In genomic region chr12:104347091-104347490, GRCm38 (mm10) we compare ENCODE assay signal across 26 mouse cellular contexts. TPM values are rescaled to one million over a fixed set of nuclear protein-coding genes. Genes with fewer than 3 reads are reported as not detected.
DNase-seq lines count a peak whose midpoint lies in the region; ATAC-seq and TF ChIP-seq lines count a peak whose summit lies in the region.
"Had no signal": no experiment of that assay in that cellular context is flagged by ENCODE, and none has a peak within 500 bp of the region (broad histone marks: within the 10 kb centered on the region; RNA-seq: fewer than 3 reads in every experiment).

No protein-coding gene starts in this region.

- H3K4me2 ChIP-seq in forebrain, embryonic 15.5 days (replicated peaks), result no peak overlapping the region
- no peak overlapping the region for H3K4me2 ChIP-seq in liver, embryonic 12.5 days

- no peak overlapping the region for H3K9ac ChIP-seq in forebrain, embryonic 15.5 days (replicated peaks)
- H3K9ac ChIP-seq in liver, adult 2 months (ENCODE audit: low read depth, low read length), result no peak overlapping the region
- H3K9ac ChIP-seq in liver, embryonic 12.5 days, result no peak overlapping the region

- no peaks in the 10 kb centered on the region for H3K27me3 ChIP-seq in forebrain, embryonic 10.5 days (ENCODE audit: poor library complexity, severe bottlenecking)
- no peaks in the 10 kb centered on the region for H3K27me3 ChIP-seq in forebrain, embryonic 15.5 days
- H3K27me3 ChIP-seq in liver, adult 2 months (ENCODE audit: control insufficient read depth, insufficient read depth, low read length), result no peaks in the 10 kb centered on the region
- no peaks in the 10 kb centered on the region for H3K27me3 ChIP-seq in liver, embryonic 12.5 days (replicated peaks)

- TF ChIP-seq CTCF in liver, adult 2 months (IDR thresholded peaks at IDR 0.05; ENCODE audit: low read depth, low read length), result no peak

- DNase-seq in forebrain, embryonic 10.5 days (ENCODE audit: extremely low spot score, low spot score), result peak; percentile 0
- peak; percentile 78 for DNase-seq in heart, adult 11 months
- no peak for DNase-seq in heart, postnatal 36 days
- DNase-seq in liver, adult 2 months (ENCODE audit: extremely low read depth, low read depth, low spot score), result peak; percentile 78
- DNase-seq: adrenal gland, adult 2 months; adrenal gland, adult 8-10 months; adrenal gland, postnatal 10 days; adrenal gland, postnatal 14 days; adrenal gland, postnatal 25 days; adrenal gland, postnatal 36 days; B cell, adult 2 months; cerebellum, adult 11 months; cerebellum, adult 11-12 months; cerebellum, adult 18-20 months had no signal

- ATAC-seq in forebrain, embryonic 15.5 days (replicated peaks), result no peak
- no peak for ATAC-seq in liver, embryonic 12.5 days
- ATAC-seq: activated CD4-positive, CD25-positive, alpha-beta regulatory T cell, adult 4 months; CD4-positive, CD25-positive, alpha-beta regulatory T cell, adult 4 months; Patski had no signal

- H3K27ac ChIP-seq in forebrain, embryonic 10.5 days, result no peak overlapping the region
- H3K27ac ChIP-seq in forebrain, embryonic 15.5 days (replicated peaks), result no peak overlapping the region
- H3K27ac ChIP-seq in liver, adult 2 months (replicated peaks; ENCODE audit: insufficient read depth, low read depth, low read length), result no peak overlapping the region; the same call in 1 of the 2 replicates
- H3K27ac ChIP-seq in liver, embryonic 12.5 days, result no peak overlapping the region

- H3K79me2 ChIP-seq in liver, adult 2 months (ENCODE audit: control insufficient read depth, insufficient read depth, low read length), result no peaks in the 10 kb centered on the region

- H3K36me3 ChIP-seq in forebrain, embryonic 10.5 days (replicated peaks), result no peaks in the 10 kb centered on the region
- no peaks in the 10 kb centered on the region for H3K36me3 ChIP-seq in forebrain, embryonic 15.5 days
- peaks cover 22% of the 10 kb centered on the region for H3K36me3 ChIP-seq in liver, adult 2 months (ENCODE audit: control insufficient read depth, insufficient read depth, low read length)
- H3K36me3 ChIP-seq in liver, embryonic 12.5 days, result no peaks in the 10 kb centered on the region
- H3K36me3 ChIP-seq: G1E had no signal

- no peaks in the 10 kb centered on the region for H3K9me3 ChIP-seq in forebrain, embryonic 10.5 days
- no peaks in the 10 kb centered on the region for H3K9me3 ChIP-seq in forebrain, embryonic 15.5 days
- H3K9me3 ChIP-seq in liver, embryonic 12.5 days (replicated peaks), result no peaks in the 10 kb centered on the region

- H3K4me3 ChIP-seq in forebrain, embryonic 10.5 days, result no peak overlapping the region
- no peak overlapping the region for H3K4me3 ChIP-seq in forebrain, embryonic 15.5 days
- H3K4me3 ChIP-seq in liver, adult 2 months (ENCODE audit: insufficient read depth, low read depth, low read length), result no peak overlapping the region
- no peak overlapping the region for H3K4me3 ChIP-seq in liver, embryonic 12.5 days

- H3K4me1 ChIP-seq in forebrain, embryonic 10.5 days, result no peaks in the 10 kb centered on the region
- H3K4me1 ChIP-seq in forebrain, embryonic 15.5 days, result no peaks in the 10 kb centered on the region
- H3K4me1 ChIP-seq in liver, adult 2 months (ENCODE audit: control insufficient read depth, insufficient read depth, low read length), result no peaks in the 10 kb centered on the region
- no peaks in the 10 kb centered on the region for H3K4me1 ChIP-seq in liver, embryonic 12.5 days

- intact Hi-C loops in heart, postnatal 36 days (cut with DNase I), result loop anchor here (5.0 kb wide), 1 partner anchor 70 kb away; no protein-coding TSS in a partner anchor

- WGBS in forebrain, embryonic 10.5 days, result 76% methylated on average over 2 of the region's 2 CpGs
- WGBS in forebrain, embryonic 15.5 days, result 80% methylated on average over 2 of the region's 2 CpGs
- WGBS in liver, adult 2 months, result 24% methylated on average over 2 of the region's 2 CpGs
- WGBS in liver, embryonic 12.5 days (ENCODE audit: insufficient replicate concordance), result 46% methylated on average over 2 of the region's 2 CpGs

- 0 out of 2 replicates have a peak, but pooled peaks have one; percentile 0 for TF ChIP-seq POLR2A in liver, adult 2 months (IDR thresholded peaks at IDR 0.05; ENCODE audit: extremely low read depth, insufficient read depth, low read length)

RNA-seq across cellular contexts. Expression of gene Serpina3k, which starts 8.8 kb away (rescaled TPM):
- not detected in 2 replicates for polyA plus RNA-seq in forebrain, embryonic 10.5 days (2016; fragmentation: Nextera tagmentation; extraction: Ambion mirVana)
- not detected in 2 replicates for polyA plus RNA-seq in forebrain, embryonic 15.5 days (2015; fragmentation: Nextera tagmentation; extraction: Ambion mirVana)
- total RNA-seq in heart, postnatal 36 days (2021), result not detected
- 10,536 and 14,457 TPM in 2 replicates for total RNA-seq in liver, adult 2 months (2014; rRNA removed)
- polyA plus RNA-seq in liver, adult 2 months (2012; rRNA removed), result 2,986 and 3,416 TPM in 2 replicates
- not detected in 2 replicates for polyA plus RNA-seq in liver, embryonic 12.5 days (2016; fragmentation: Nextera tagmentation; extraction: Ambion mirVana)
- total RNA-seq: CH12.LX, G1E, MEL had no signal
- polyA plus RNA-seq: activated CD4-positive, CD25-positive, alpha-beta regulatory T cell, adult 4 months; brain, embryonic 14.5 days; C2C12; CD4-positive, CD25-positive, alpha-beta regulatory T cell, adult 4 months; G1E; Patski had no signal

RNA-seq across cellular contexts. Expression of gene Serpina3m, which starts 8.8 kb away (rescaled TPM):
- not detected in 2 replicates for polyA plus RNA-seq in forebrain, embryonic 10.5 days (2016; fragmentation: Nextera tagmentation; extraction: Ambion mirVana)
- polyA plus RNA-seq in forebrain, embryonic 15.5 days (2015; fragmentation: Nextera tagmentation; extraction: Ambion mirVana), result not detected in 2 replicates
- total RNA-seq in heart, postnatal 36 days (2021), result not detected
- total RNA-seq in liver, adult 2 months (2014; rRNA removed), result 623 and 783 TPM in 2 replicates
- polyA plus RNA-seq in liver, adult 2 months (2012; rRNA removed), result 260 and 302 TPM in 2 replicates
- 0.10 TPM in 1 of 2 replicates, not detected in the other for polyA plus RNA-seq in liver, embryonic 12.5 days (2016; fragmentation: Nextera tagmentation; extraction: Ambion mirVana)
- total RNA-seq: CH12.LX, G1E, MEL had no signal
- polyA plus RNA-seq: activated CD4-positive, CD25-positive, alpha-beta regulatory T cell, adult 4 months; brain, embryonic 14.5 days; C2C12; CD4-positive, CD25-positive, alpha-beta regulatory T cell, adult 4 months; G1E had no signal

RNA-seq across cellular contexts. Expression of gene Serpina3j, which starts 32.7 kb away (rescaled TPM):
- not detected in 2 replicates for polyA plus RNA-seq in forebrain, embryonic 10.5 days (2016; fragmentation: Nextera tagmentation; extraction: Ambion mirVana)
- not detected in 2 replicates for polyA plus RNA-seq in forebrain, embryonic 15.5 days (2015; fragmentation: Nextera tagmentation; extraction: Ambion mirVana)
- total RNA-seq in heart, postnatal 36 days (2021), result not detected
- total RNA-seq in liver, adult 2 months (2014; rRNA removed), result not detected in 2 replicates
- polyA plus RNA-seq in liver, adult 2 months (2012; rRNA removed), result not detected in 2 replicates
- polyA plus RNA-seq in liver, embryonic 12.5 days (2016; fragmentation: Nextera tagmentation; extraction: Ambion mirVana), result not detected in 2 replicates
- total RNA-seq: adrenal gland, postnatal 10 days; adrenal gland, postnatal 14 days; adrenal gland, postnatal 25 days; adrenal gland, postnatal 36 days; adrenal gland, postnatal 4 days; CH12.LX; ES-E14; MEL had no signal
- polyA plus RNA-seq: activated CD4-positive, CD25-positive, alpha-beta regulatory T cell, adult 4 months; adrenal gland, adult 2 months; brain, embryonic 14.5 days; C2C12; CD4-positive, CD25-positive, alpha-beta regulatory T cell, adult 4 months; G1E; Patski had no signal

RNA-seq across cellular contexts. Expression of gene Serpina3n, which starts 59.4 kb away (rescaled TPM):
- polyA plus RNA-seq in forebrain, embryonic 10.5 days (2016; fragmentation: Nextera tagmentation; extraction: Ambion mirVana), result not detected in 2 replicates
- polyA plus RNA-seq in forebrain, embryonic 15.5 days (2015; fragmentation: Nextera tagmentation; extraction: Ambion mirVana), result not detected in 2 replicates
- 1 to 10 TPM; 5.7 to 8.2 TPM for total RNA-seq in heart, postnatal 36 days (2021)
- 169 and 210 TPM in 2 replicates for total RNA-seq in liver, adult 2 months (2014; rRNA removed)
- 377 and 464 TPM in 2 replicates for polyA plus RNA-seq in liver, adult 2 months (2012; rRNA removed)
- polyA plus RNA-seq in liver, embryonic 12.5 days (2016; fragmentation: Nextera tagmentation; extraction: Ambion mirVana), result not detected in 2 replicates
- total RNA-seq: CH12.LX, G1E, MEL had no signal
- polyA plus RNA-seq: activated CD4-positive, CD25-positive, alpha-beta regulatory T cell, adult 4 months; C2C12; CD4-positive, CD25-positive, alpha-beta regulatory T cell, adult 4 months; G1E had no signal

Comparison
In these comparisons a context has a peak if more than half of its experiments do, and no peak if none do; other contexts are left out.
1. DNase-seq: peak in forebrain, embryonic 10.5 days (single experiment), heart, adult 11 months (single experiment) and liver, adult 2 months (single experiment); none in heart, postnatal 36 days (0 of 2).
2. RNA of gene Serpina3k, which starts 8.8 kb away (polyA plus RNA-seq): 2,986 to 3,416 TPM in liver, adult 2 months; not detected in forebrain, embryonic 10.5 days, not detected in forebrain, embryonic 15.5 days and not detected in liver, embryonic 12.5 days; every median in the first group is over 1,000 times any median in the second.
3. RNA of gene Serpina3m, which starts 8.8 kb away (polyA plus RNA-seq): 260 to 302 TPM in liver, adult 2 months; 0.10 TPM in liver, embryonic 12.5 days, not detected in forebrain, embryonic 10.5 days and not detected in forebrain, embryonic 15.5 days; every median in the first group is over 100 times any median in the second.